Mouse (Mus musculus): ENCODE data around the gene Emc7. TPM values are rescaled to one million over a fixed set of nuclear protein-coding genes. Genes with fewer than 3 reads are reported as not detected.

Gene Emc7
- total RNA-seq, 2 experiments from 2014 or later: 11.5 to 12.7 TPM

- no peak for DNase-seq
- intact Hi-C loops (cut with DNase I): no loop called here
Observed at GRCm38 (mm10) chr2:112513036-112513435, 58.2 kb downstream of the Emc7 start.

GRCm38 (mm10) chr2:112516728-112517127 lies 61.9 kb downstream of the Emc7 start:
- intact Hi-C loops (cut with DNase I): no loop called here
- DNase-seq: no peak

DNA sequence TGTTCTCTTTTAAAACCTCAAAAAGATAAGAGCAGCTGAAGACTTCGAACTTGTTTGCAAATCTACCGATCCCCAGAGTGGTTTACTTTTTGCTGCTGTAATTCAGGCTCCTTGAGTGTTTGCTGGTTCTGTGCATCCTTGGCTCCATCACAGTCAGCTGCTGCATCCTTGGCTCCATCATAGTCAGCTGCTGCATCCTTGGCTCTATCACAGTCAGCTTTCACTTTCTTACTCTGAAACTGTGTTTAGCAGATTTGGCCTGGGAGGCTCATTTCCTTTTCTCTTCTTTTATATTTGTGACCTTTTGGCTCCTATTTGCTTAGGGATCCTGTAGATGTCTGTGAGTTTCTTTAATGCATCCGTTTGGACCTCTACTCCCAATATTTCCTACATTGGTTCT lies 62.4 kb downstream of the Emc7 start:
- intact Hi-C loops (cut with DNase I): no loop called here
- DNase-seq: no peak

- no peak for DNase-seq
- intact Hi-C loops (cut with DNase I): no loop called here
Observed at GRCm38 (mm10) chr2:112518541-112518940, 63.7 kb downstream of the Emc7 start.

DNA sequence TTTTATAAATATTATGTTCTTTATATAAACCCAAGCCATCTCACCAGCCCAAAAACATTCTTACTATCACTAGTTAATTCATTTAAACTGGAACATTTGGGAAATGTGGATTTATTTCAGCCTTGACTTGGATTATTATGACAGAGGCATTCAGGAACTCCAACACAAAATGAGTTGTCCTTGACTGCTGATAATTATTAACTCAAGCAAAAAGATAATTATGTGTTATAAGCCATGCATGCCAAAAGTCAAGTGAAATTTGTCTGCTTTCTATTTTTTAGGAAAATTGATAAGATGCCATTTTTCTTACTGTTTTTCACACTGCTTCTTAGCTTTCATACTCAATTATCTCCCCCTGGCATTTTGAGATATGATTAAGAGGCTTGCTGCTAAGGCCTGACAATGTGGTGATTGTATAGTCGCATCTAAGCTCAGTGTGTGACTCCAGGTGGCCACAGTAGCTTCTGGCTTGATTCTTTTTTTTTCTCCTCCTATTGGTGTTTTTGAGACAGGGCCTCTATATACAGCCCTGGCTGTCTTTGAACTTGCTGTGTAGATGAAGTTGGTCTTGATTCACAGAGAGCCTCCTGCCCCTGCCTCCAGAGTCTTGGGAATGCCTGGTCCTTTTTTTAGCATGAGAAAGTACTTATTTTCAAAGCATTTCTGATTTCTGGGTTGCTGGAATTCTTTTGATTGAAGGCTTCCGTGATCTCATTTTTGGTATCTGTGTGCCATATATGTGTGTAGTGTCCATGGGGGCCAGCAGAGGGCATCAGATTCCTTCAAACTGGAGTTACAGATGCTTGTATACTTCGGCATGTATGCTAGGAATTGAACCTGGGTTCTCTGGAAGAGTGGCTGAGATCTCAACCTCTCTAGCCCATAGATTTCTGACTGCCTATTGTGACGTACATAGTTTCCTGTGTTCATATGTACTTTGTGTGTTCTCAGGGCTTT lies 66.0 kb downstream of the Emc7 start:
- no peak for DNase-seq
- intact Hi-C loops (cut with DNase I): loop anchor here (5.0 kb wide), 1 partner anchor 251 kb away; no protein-coding TSS in a partner anchor

Other genes with a start within 250 kb of the Emc7 start
- gene Lpcat4, start 215.5 kb upstream of the Emc7 start, total RNA-seq (2021): 1 to 10 TPM in 1 of 2 experiments, under 1 TPM in 1; 0.69 to 1.0 TPM
- not detected for gene Nutm1, start 195.7 kb upstream of the Emc7 start, total RNA-seq (2021)
- gene Nop10, start 193.1 kb upstream of the Emc7 start, total RNA-seq (2021): 10 to 100 TPM; 46.2 to 50.4 TPM
- 10 to 100 TPM; 18.5 to 27.1 TPM for gene Slc12a6, start 189.2 kb upstream of the Emc7 start, total RNA-seq (2021)
- gene Gm21985, start 188.7 kb upstream of the Emc7 start, total RNA-seq (2021): under 1 TPM in 1 of 2 experiments, not detected in 1; 0.44 TPM
- 10 to 100 TPM; 59.0 to 71.1 TPM for gene Emc4, start 87.0 kb upstream of the Emc7 start, total RNA-seq (2021)
- 1 to 10 TPM; 1.9 to 3.1 TPM for gene Katnbl1, start 75.8 kb upstream of the Emc7 start, total RNA-seq (2021)
- not detected for gene Chrm5, start 25.8 kb downstream of the Emc7 start, total RNA-seq (2021)
- 10 to 100 TPM; 16.3 to 20.3 TPM for gene Aven, start 38.0 kb downstream of the Emc7 start, total RNA-seq (2021)